Mouse (Mus musculus) bone marrow, adult 2 months (tissue): Measurements from ENCODE around the gene Gm12216.

Experiments used
- CTCF ChIP-seq: fragments of 200-500 bp; IDR thresholded peaks from 2 replicates; pipeline ENCODE4 v1.5.1; 2011; ENCODE audit warnings: low read length, control low read depth; ENCODE audit not compliant: control insufficient read depth, insufficient read depth
- POLR2A ChIP-seq: fragments of 200-500 bp; IDR thresholded peaks from 2 replicates; pipeline ENCODE4 v1.6.1; 2011; ENCODE audit warnings: low read depth, mild to moderate bottlenecking, control low read depth, low read length, borderline replicate concordance; ENCODE audit not compliant: control insufficient read depth

- TF ChIP-seq CTCF = no peak
- TF ChIP-seq POLR2A = no peak
These were observed 72.7 kb downstream of the Gm12216 start for GRCm38 (mm10) chr11:53786058-53787031.
